Mouse (Mus musculus) retina, embryonic 14.5 days (tissue): ENCODE measurements around the gene Cplx2.

Source experiments
- DNase-seq: peaks from one replicate; pipeline ENCODE4 v3.0.0-alpha.2; 2015; ENCODE audit warnings: low spot score

Cplx2 gene

DNA sequence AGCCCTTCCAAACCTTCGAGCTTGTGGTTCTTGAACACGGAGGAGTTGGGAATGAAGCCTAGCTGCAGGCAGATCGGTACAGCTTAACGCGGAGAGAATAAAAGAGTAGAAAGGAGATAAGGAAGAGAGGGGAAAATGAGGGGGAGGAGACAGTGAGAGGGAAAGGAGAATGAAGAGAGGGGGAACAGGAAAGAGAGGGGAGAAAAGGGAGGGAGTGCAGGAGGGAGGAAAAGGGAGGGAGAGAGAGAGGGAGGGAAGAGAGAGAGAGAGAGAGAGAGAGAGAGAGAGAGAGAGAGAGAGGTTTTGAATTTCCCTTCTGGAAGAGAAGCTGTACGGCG, at the start of gene Cplx2:
Gene Cplx2 (plus strand): TSS at position 301 of the 338 bp plus-strand sequence.
- no peak for DNase-seq

- DNase-seq: peak; percentile 78
Measured at GRCm38 (mm10) chr13:54322396-54323306, 48.5 kb upstream of the Cplx2 start.

DNA sequence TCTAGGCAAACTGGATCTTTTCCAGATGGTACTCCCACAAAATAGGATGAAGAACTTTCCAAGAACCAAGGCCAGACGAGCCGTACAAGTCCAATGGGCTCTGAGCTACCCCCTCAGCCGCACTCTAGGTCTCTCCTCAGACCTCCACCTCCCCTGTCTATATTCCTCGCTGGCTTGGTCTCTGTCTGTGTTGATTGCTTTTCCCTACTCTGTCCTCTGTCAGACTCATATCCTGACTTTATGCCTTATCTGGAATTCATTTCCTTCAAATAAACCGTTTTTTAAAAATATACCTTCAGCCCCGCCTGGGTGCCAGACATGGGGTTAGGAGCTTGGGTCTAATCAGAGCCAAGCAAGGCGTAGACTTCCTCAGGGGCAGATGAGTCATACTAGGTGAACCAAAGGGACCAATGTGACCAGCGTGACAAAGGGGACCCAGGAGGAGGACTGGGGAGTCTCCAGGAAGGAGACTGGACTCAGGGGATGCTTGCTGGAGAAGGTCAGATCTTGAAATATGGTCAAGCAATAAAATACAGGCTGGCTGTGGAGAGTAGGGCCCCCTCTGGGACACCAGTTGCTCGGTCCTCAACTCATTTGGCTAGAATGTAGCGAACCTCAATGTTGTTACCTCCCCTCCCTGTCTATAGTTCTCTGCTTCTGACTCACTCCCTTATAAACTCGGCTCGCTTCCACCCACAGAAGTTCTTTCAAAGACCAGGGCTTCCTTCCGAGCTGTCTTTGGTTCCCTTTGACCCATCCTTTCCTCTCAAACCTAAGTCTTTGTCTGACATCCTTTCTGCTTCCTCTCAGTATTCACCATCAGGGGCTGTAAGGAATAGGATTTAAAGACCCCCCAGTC, 47.6 kb upstream of the Cplx2 start:
- DNase-seq: no peak

DNA sequence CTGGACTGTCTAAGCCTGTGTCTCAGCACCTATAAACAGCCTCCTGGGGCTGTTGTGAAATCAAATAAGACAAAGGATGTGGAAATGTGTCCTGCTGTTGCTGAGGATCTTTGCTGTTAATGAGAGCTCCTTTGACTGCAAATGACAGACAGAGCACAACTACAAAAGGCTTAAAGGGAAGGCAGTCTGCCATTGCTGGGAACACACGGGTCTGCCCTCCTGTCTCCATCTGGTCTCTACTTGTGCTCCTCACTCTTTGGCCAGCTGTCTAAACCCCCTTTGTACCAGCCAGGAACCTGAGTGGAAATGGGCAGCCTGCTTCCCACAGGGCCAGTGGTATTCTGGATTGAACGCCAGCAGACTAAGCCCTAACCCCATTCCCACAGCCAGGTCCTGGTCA, 47.0 kb upstream of the Cplx2 start:
- DNase-seq: no peak

GRCm38 (mm10) chr13:54325814-54326213, 45.3 kb upstream of the Cplx2 start:
- DNase-seq: peak; percentile 66

GRCm38 (mm10) chr13:54326686-54327447, 44.3 kb upstream of the Cplx2 start:
- no peak for DNase-seq

- no peak for DNase-seq
Measured at GRCm38 (mm10) chr13:54328029-54328428, 43.1 kb upstream of the Cplx2 start.

DNA sequence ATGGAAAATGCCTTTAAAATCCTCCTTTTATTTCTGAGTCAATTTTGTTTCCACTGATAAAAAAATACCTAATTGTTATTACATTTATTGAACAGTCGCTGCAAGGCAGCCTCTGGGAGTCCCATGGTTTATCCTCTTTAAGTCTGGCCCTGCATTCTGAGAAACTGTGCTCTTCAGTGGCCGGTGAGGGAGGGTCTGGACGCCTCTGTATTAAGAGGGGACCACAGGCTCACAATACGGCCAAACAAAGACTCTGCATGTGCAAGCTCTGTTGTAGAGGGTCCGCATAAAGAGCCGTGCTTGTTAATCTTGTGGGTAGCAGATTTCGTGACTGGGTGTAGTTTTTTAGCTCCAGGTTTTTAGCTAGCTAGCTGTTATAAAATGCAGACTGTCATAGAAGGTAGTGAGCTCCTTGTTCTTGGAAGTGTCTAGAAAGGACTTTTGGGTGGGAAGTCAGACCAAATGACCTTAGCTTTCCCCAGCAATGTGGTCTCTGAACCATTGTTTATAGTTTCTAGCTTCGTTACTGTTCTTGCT, 42.1 kb upstream of the Cplx2 start:
- no peak for DNase-seq

- DNase-seq: peak; percentile 78
Measured at GRCm38 (mm10) chr13:54331825-54332675, 39.1 kb upstream of the Cplx2 start.

GRCm38 (mm10) chr13:54332921-54333477, 38.1 kb upstream of the Cplx2 start:
- DNase-seq: no peak

DNA sequence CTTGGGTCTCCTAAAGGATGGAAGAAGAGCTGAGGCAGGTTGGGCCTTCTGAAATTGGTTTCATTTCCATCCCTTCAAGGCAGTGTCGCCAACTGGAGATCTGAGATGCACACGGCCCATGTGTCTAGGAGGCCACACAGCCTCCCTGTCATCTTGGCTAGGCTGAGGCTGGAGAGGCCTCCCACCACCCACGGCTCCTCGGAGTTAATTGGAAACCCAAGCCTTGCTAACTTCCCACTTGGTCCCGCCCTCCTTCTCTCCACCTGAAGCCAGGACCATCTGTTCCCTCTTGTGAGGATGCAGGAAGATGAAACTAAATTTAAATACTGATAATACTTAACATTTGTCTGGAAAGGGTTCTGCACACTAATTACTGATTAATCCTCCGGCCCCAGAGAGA, 34.1 kb upstream of the Cplx2 start:
- DNase-seq: no peak

DNA sequence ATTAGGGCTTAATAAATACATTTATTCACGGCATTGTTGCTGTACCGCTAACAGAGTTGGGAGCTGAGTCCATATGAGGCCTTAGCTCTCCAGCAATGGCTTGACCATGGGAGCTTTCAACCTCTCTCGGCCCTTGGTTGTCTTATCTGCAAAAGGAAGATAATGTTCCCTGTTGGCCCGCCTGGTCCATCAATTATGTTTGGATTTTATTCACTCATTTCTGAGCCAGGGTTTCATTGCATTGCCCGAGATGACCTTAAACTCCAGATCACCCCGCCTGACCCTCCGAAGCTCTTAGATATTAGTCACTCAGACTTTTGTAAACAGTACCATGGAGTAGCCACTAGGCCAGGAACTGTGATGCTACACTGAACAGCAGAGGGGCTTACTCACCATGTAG, 33.6 kb upstream of the Cplx2 start:
- no peak for DNase-seq

GRCm38 (mm10) chr13:54338815-54339214, 32.3 kb upstream of the Cplx2 start:
- no peak for DNase-seq

DNA sequence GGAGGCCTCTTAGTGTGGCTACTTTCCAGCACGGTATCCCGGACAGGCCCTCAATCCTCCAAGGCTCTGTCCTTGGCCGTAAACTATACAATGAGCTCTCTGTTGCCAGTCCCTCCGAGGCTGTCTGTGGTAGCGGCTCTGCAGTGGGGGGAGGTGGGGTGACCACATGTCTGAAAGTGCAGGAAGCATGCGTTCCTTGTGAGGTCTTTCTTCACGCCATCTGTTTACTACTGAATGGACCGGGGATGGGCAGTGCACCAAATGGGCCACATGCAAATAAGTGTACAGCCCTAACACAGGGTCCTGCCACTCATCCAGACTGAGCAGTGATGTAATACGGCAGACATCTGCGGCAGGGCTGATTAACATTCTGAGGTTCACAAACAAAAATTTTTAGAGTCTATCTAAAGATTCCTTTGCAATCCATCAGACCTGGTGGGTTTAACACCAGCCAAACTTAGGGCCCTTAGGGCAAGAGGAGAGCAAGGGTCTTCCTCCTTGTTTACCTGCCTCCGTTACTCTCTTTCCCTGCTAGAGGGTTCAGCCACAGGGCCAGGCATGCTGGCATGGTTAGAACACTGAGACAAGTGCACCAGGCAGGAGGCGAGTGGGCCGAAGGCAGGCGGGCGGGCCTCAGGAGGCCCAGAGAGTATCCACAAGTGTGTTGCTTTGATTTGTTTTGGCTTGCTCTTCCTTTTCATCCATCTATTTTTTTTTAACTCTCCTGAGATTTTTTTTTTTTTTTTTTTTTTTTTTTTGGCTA, 25.1 kb upstream of the Cplx2 start:
- no peak for DNase-seq

GRCm38 (mm10) chr13:54348011-54348410, 23.1 kb upstream of the Cplx2 start:
- no peak for DNase-seq

DNA sequence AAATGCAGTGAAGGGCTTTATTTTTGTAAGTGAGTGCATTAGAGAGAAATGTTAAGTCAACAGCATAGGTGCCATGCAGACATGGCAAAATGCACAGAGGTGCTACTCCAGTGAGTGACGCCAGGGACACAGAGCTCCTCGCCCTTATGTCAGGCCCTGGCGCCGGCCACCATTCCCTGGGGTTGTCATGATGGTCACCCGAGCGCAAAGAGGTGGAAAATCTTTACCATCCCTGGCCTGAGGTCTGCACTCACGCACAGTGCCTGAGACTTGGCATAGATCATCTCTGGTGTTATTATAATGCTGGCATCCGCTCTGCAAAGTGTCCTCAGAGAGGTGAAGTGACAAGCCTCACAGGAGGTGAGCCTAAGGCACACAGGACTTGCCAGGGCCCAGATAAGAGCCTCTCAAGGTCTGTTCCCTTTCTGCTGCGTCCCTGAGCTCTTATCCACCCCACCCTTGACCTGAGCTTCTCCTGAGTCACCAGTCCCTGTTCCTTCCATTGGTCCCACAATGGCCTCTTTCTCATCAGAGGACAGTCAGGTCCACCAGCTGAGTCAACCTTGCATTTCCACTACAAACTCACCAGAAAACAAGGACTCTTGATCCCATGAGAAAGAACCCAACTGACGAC, 21.9 kb upstream of the Cplx2 start:
- DNase-seq: no peak

- no peak for DNase-seq
Measured at GRCm38 (mm10) chr13:54357420-54357819, 13.7 kb upstream of the Cplx2 start.

GRCm38 (mm10) chr13:54359181-54359580, 12.0 kb upstream of the Cplx2 start:
- no peak for DNase-seq

DNA sequence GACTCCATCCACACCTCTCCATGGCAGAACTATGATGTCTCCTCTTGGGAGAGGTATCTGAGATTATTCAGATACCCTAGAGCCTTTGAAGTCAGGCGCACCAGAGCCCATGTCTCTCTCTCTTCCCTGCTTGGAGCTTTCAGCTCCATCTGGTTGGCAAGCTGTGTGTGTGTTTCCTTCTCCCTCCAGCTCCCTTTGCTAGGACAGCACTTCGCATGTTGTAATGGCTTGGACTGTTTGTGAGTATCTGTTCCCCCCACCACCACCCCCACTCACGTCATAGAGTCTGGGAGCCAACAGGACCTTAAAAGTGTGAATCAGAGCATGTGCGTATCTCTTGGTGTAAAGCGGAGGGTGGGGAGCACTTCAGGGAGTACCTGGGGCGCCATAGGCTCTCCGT, 6.5 kb upstream of the Cplx2 start:
- DNase-seq: no peak

- DNase-seq: no peak
Measured at GRCm38 (mm10) chr13:54367758-54368157, 3.4 kb upstream of the Cplx2 start.
